Mouse (Mus musculus) kidney, embryonic 14.5 days (tissue): ENCODE data around the gene Agr2. TPM values are rescaled to one million over a fixed set of nuclear protein-coding genes. Genes with fewer than 3 reads are reported as not detected.

ENCODE experiments used
- ATAC-seq: fragments of 200-750 bp; cut with Nextera tagmentation; 2 replicates; pipeline ENCODE4 v1.8.0; 2017; ENCODE audit warnings: moderate number of reproducible peaks, mild to moderate bottlenecking, moderate TSS enrichment, moderate library complexity; ENCODE audit not compliant: low FRiP score, low TSS enrichment
- H3K27ac ChIP-seq: fragments of 300-500 bp; sonication (generic); 2 replicates; pipeline ENCODE4 v1.5.1; 2014; ENCODE audit warnings: low read depth, mild to moderate bottlenecking, low read length, moderate library complexity, mixed read lengths
- H3K27me3 ChIP-seq: fragments of 300-500 bp; sonication (generic); 2 replicates; pipeline ENCODE4 v1.6.1; 2014; ENCODE audit warnings: mild to moderate bottlenecking, low read length; ENCODE audit not compliant: control insufficient read depth, insufficient read depth
- H3K36me3 ChIP-seq: fragments of 300-500 bp; sonication (generic); 2 replicates; pipeline ENCODE4 v1.6.1; 2014; ENCODE audit warnings: low read length, mixed read lengths; ENCODE audit not compliant: control insufficient read depth, insufficient read depth
- H3K4me1 ChIP-seq: fragments of 300-500 bp; sonication (generic); 2 replicates; pipeline ENCODE4 v1.6.1; 2014; ENCODE audit warnings: low read length, mixed read lengths; ENCODE audit not compliant: control insufficient read depth, insufficient read depth
- H3K4me2 ChIP-seq: fragments of 300-500 bp; sonication (generic); replicated peaks from 2 replicates; pipeline ENCODE4 v1.6.1; 2014; ENCODE audit warnings: low read depth, mild to moderate bottlenecking, low read length
- H3K4me3 ChIP-seq: fragments of 300-500 bp; sonication (generic); 2 replicates; pipeline ENCODE4 v1.5.1; 2014; ENCODE audit warnings: mild to moderate bottlenecking, low read length
- H3K9ac ChIP-seq: fragments of 300-500 bp; sonication (generic); 2 replicates; pipeline ENCODE4 v1.6.1; 2014; ENCODE audit warnings: low read depth, mild to moderate bottlenecking, low read length, moderate library complexity
- H3K9me3 ChIP-seq: fragments of 300-500 bp; sonication (generic); 2 replicates; pipeline ENCODE4 v1.6.1; 2016; ENCODE audit warnings: low read length; ENCODE audit not compliant: control insufficient read depth
- WGBS: fragments of 180-500 bp; shearing (Covaris S2); extraction: QIAGEN DNeasy Blood & Tissue Kit; methylation state at CpG from one replicate; pipeline ENCODE4 v1.1.7; 2014; 5-methylcytosine and 5-hydroxymethylcytosine counted together
- polyA plus RNA-seq: library from polyadenylated mRNA; unstranded; fragments of >200 nt; fragmentation: Nextera tagmentation; extraction: Ambion mirVana; gene quantifications from 2 replicates; pipeline ENCODE4 v1.2.1, GENCODE M21; 2014

The Agr2 gene
- polyA plus RNA-seq, result 2.1 and 2.8 TPM in 2 replicates

GRCm38 (mm10) chr12:35992711-35993110 lies at the start of gene Agr2:
Agr2 (plus strand) TSS chr12:35992907.
- no peaks in the 10 kb centered on the region for H3K27me3 ChIP-seq
- H3K4me1 ChIP-seq, result peaks cover 11% of the 10 kb centered on the region; the same call in 1 of the 2 replicates
- no peak within 1 kb of the TSS for H3K4me2 ChIP-seq
- H3K4me3 ChIP-seq, result no peak within 1 kb of the TSS
- WGBS, result 53% methylated on average over 9 of the region's 9 CpGs
- H3K9me3 ChIP-seq, result no peaks in the 10 kb centered on the region
- H3K36me3 ChIP-seq, result no peaks in the 10 kb centered on the region
- ATAC-seq, result no peak
- H3K27ac ChIP-seq, result no peak within 1 kb of the TSS
- no peak within 1 kb of the TSS for H3K9ac ChIP-seq

GRCm38 (mm10) chr12:35951757-35952156 lies 41.0 kb upstream of the Agr2 start:
- Histone ChIP-seq H3K36me3 (no peaks in the 10 kb centered on the region), H3K9me3 (no peaks in the 10 kb centered on the region), H3K27ac (no peak overlapping the region), H3K27me3 (no peaks in the 10 kb centered on the region), H3K4me1 (no peaks in the 10 kb centered on the region), H3K4me3 (no peak overlapping the region), H3K9ac (no peak overlapping the region), H3K4me2 (no peak overlapping the region)
- ATAC-seq, result no peak
- WGBS, result 74% methylated on average over 1 of the region's 1 CpGs

- no peak for ATAC-seq
- 76% methylated on average over 2 of the region's 2 CpGs for WGBS
- H3K4me3 ChIP-seq, result no peak overlapping the region
Measured at GRCm38 (mm10) chr12:35957235-35957634, 35.5 kb upstream of the Agr2 start.

GRCm38 (mm10) chr12:35966098-35966767 lies 26.5 kb upstream of the Agr2 start:
- 38% methylated on average over 7 of the region's 7 CpGs for WGBS
- Histone ChIP-seq H3K9me3 (no peaks in the 10 kb centered on the region), H3K27me3 (no peaks in the 10 kb centered on the region), H3K4me3 (no peak overlapping the region), H3K9ac (no peak overlapping the region), H3K4me1 (no peaks in the 10 kb centered on the region), H3K27ac (no peak overlapping the region), H3K36me3 (no peaks in the 10 kb centered on the region), H3K4me2 (no peak overlapping the region)
- peak; percentile 43; the same call in 1 of the 2 replicates for ATAC-seq

More at GRCm38 (mm10) chr12:35957235-35957634, 35.5 kb upstream of the Agr2 start:
- Histone ChIP-seq H3K9ac (no peak overlapping the region), H3K36me3 (no peaks in the 10 kb centered on the region), H3K4me2 (no peak overlapping the region), H3K9me3 (no peaks in the 10 kb centered on the region), H3K27me3 (no peaks in the 10 kb centered on the region), H3K4me1 (no peaks in the 10 kb centered on the region), H3K27ac (no peak overlapping the region)

- Histone ChIP-seq H3K9ac (no peak overlapping the region), H3K27me3 (no peaks in the 10 kb centered on the region), H3K4me3 (no peak overlapping the region), H3K27ac (no peak overlapping the region), H3K4me1 (no peaks in the 10 kb centered on the region), H3K36me3 (no peaks in the 10 kb centered on the region), H3K9me3 (no peaks in the 10 kb centered on the region), H3K4me2 (no peak overlapping the region)
- 54% methylated on average over 7 of the region's 7 CpGs for WGBS
- ATAC-seq, result no peak
Measured at GRCm38 (mm10) chr12:35966768-35967141, 26.0 kb upstream of the Agr2 start.

- no peak overlapping the region for H3K9ac ChIP-seq
- WGBS, result 85% methylated on average over 3 of the region's 3 CpGs
Measured at GRCm38 (mm10) chr12:35975898-35976297, 16.8 kb upstream of the Agr2 start.

GRCm38 (mm10) chr12:35977633-35978246 lies 15.0 kb upstream of the Agr2 start:
- Histone ChIP-seq H3K4me3 (no peak overlapping the region), H3K27me3 (no peaks in the 10 kb centered on the region), H3K36me3 (no peaks in the 10 kb centered on the region), H3K9me3 (no peaks in the 10 kb centered on the region), H3K4me2 (no peak overlapping the region), H3K27ac (no peak overlapping the region), H3K9ac (no peak overlapping the region), H3K4me1 (no peaks in the 10 kb centered on the region)
- 35% methylated on average over 6 of the region's 6 CpGs for WGBS
- no peak for ATAC-seq

More at GRCm38 (mm10) chr12:35975898-35976297, 16.8 kb upstream of the Agr2 start:
- no peak for ATAC-seq
- Histone ChIP-seq H3K27ac (no peak overlapping the region), H3K27me3 (no peaks in the 10 kb centered on the region), H3K4me3 (no peak overlapping the region), H3K4me2 (no peak overlapping the region), H3K9me3 (no peaks in the 10 kb centered on the region), H3K36me3 (no peaks in the 10 kb centered on the region), H3K4me1 (no peaks in the 10 kb centered on the region)

- H3K4me3 ChIP-seq, result no peak overlapping the region
- ATAC-seq, result no peak
- no peaks in the 10 kb centered on the region for H3K27me3 ChIP-seq
- H3K4me1 ChIP-seq, result no peaks in the 10 kb centered on the region
- H3K9ac ChIP-seq, result no peak overlapping the region
- H3K4me2 ChIP-seq, result no peak overlapping the region
- H3K9me3 ChIP-seq, result no peaks in the 10 kb centered on the region
- H3K27ac ChIP-seq, result no peak overlapping the region
- 81% methylated on average over 5 of the region's 5 CpGs for WGBS
- H3K36me3 ChIP-seq, result no peaks in the 10 kb centered on the region
Measured at GRCm38 (mm10) chr12:35979625-35980024, 13.1 kb upstream of the Agr2 start.

GRCm38 (mm10) chr12:35981732-35982360 lies 10.9 kb upstream of the Agr2 start:
- Histone ChIP-seq H3K4me2 (no peak overlapping the region), H3K4me1 (no peaks in the 10 kb centered on the region), H3K9ac (no peak overlapping the region), H3K27me3 (no peaks in the 10 kb centered on the region), H3K36me3 (no peaks in the 10 kb centered on the region), H3K27ac (no peak overlapping the region), H3K9me3 (no peaks in the 10 kb centered on the region), H3K4me3 (no peak overlapping the region)
- ATAC-seq, result peak; percentile 92
- 45% methylated on average over 6 of the region's 6 CpGs for WGBS
